Mouse (Mus musculus): ENCODE measurements around the gene Mogs.

Mogs gene

GRCm38 (mm10) chr6:83098411-83098810 lies 16.9 kb upstream of the Mogs start:
- no peak for DNase-seq

- DNase-seq = peak; percentile 94
Measured at GRCm38 (mm10) chr6:83101316-83101687, 14.0 kb upstream of the Mogs start, which contains the start of the genes Ccdc142 and Gm42688. Gene Ccdc142 (plus strand): TSS chr6:83101601. Gene Gm42688 (plus strand): TSS chr6:83101617.

- peak; percentile 88 for DNase-seq
Measured at GRCm38 (mm10) chr6:83101688-83102556, 13.4 kb upstream of the Mogs start.

GRCm38 (mm10) chr6:83103130-83103650 lies 12.1 kb upstream of the Mogs start:
- no peak for DNase-seq

- no peak for DNase-seq
Measured at GRCm38 (mm10) chr6:83104158-83104557, 11.1 kb upstream of the Mogs start.

- DNase-seq = peak; percentile 94
Measured at GRCm38 (mm10) chr6:83107566-83108400, 7.5 kb upstream of the Mogs start.

- peak; percentile 80 for DNase-seq
Measured at GRCm38 (mm10) chr6:83108762-83109668, 6.3 kb upstream of the Mogs start, which contains the start of gene Mrpl53. Gene Mrpl53 (plus strand): TSS chr6:83109040.

GRCm38 (mm10) chr6:83111510-83112136 lies 3.7 kb upstream of the Mogs start:
- no peak for DNase-seq

GRCm38 (mm10) chr6:83115682-83116372 lies 531 bp downstream of the Mogs start:
- peak; percentile 59 for DNase-seq

- no peak for DNase-seq
Measured at GRCm38 (mm10) chr6:83116373-83117164, 1.3 kb downstream of the Mogs start.

GRCm38 (mm10) chr6:83117165-83117438 lies 1.8 kb downstream of the Mogs start:
- no peak for DNase-seq

- DNase-seq = no peak
Measured at GRCm38 (mm10) chr6:83117616-83118015, 2.3 kb downstream of the Mogs start.

- DNase-seq = no peak
Measured at GRCm38 (mm10) chr6:83118369-83118768, 3.1 kb downstream of the Mogs start.

GRCm38 (mm10) chr6:83118825-83119733 lies 3.8 kb downstream of the Mogs start:
- no peak for DNase-seq

- no peak for DNase-seq
Measured at GRCm38 (mm10) chr6:83119734-83120051, 4.4 kb downstream of the Mogs start.

- peak; percentile 86 for DNase-seq
Measured at GRCm38 (mm10) chr6:83120930-83121862, 5.9 kb downstream of the Mogs start, which contains the start of gene Wbp1. Gene Wbp1 (minus strand): TSS chr6:83121559.

GRCm38 (mm10) chr6:83121863-83122710 lies 6.8 kb downstream of the Mogs start:
- peak; percentile 73 for DNase-seq

Data from thymus, postnatal 4 days (tissue).